Mouse (Mus musculus) myocyte (in vitro differentiated cells): Measurements from ENCODE around the gene Tm9sf4. TPM values are rescaled to one million over a fixed set of nuclear protein-coding genes. Genes with fewer than 3 reads are reported as not detected.

Experiments
- H3K27me3 ChIP-seq: one replicate; pipeline ENCODE4 v1.6.1; 2011; ENCODE audit not compliant: control insufficient read depth, insufficient read depth, insufficient read length
- H3K36me3 ChIP-seq: one replicate; pipeline ENCODE4 v1.6.1; 2011; ENCODE audit not compliant: control insufficient read depth, insufficient read depth
- H3K4me2 ChIP-seq: one replicate; pipeline ENCODE4 v1.6.1; 2011; ENCODE audit warnings: low read depth, control low read depth
- H3K4me3 ChIP-seq: one replicate; pipeline ENCODE4 v1.5.1; 2011; ENCODE audit warnings: mild to moderate bottlenecking, control low read depth, moderate library complexity
- H3K79me2 ChIP-seq: one replicate; pipeline ENCODE4 v1.6.1; 2011; ENCODE audit not compliant: control insufficient read depth, insufficient read depth
- H3ac ChIP-seq: one replicate; pipeline ENCODE4 v1.6.1; 2011; ENCODE audit not compliant: control insufficient read depth, insufficient read length
- CEBPB ChIP-seq: IDR thresholded peaks from 2 replicates; pipeline ENCODE4 v1.6.1; 2011; ENCODE audit warnings: mild to moderate bottlenecking, moderate library complexity; ENCODE audit not compliant: poor library complexity, insufficient read depth, severe bottlenecking
- E2F4 ChIP-seq: IDR thresholded peaks from one replicate; pipeline ENCODE4 v1.6.1; 2011; ENCODE audit warnings: mild to moderate bottlenecking, control low read depth, moderate library complexity; ENCODE audit not compliant: insufficient read depth
- MAX ChIP-seq: IDR thresholded peaks from one replicate; pipeline ENCODE4 v1.6.1; 2011; ENCODE audit warnings: low read depth, mild to moderate bottlenecking, control low read depth
- MYOD1 ChIP-seq, 3 experiments: IDR thresholded peaks; one replicate each; pipeline ENCODE4 v1.6.1; 2011; ENCODE audit warnings: control low read depth in 2 of 3, low read depth in 2 of 3, mild to moderate bottlenecking in 2 of 3, moderate library complexity in 1 of 3; ENCODE audit not compliant: insufficient read length in 2 of 3, control insufficient read depth in 1 of 3
- MYOG ChIP-seq, 3 experiments: IDR thresholded peaks; one replicate each; pipeline ENCODE4 v1.6.1; 2011; ENCODE audit warnings: control low read depth in 2 of 3, low read depth in 2 of 3, mild to moderate bottlenecking in 2 of 3; ENCODE audit not compliant: insufficient read length in 2 of 3, control insufficient read depth in 1 of 3, insufficient read depth in 1 of 3
- POLR2A ChIP-seq: IDR thresholded peaks from one replicate; pipeline ENCODE4 v1.6.1; 2011; ENCODE audit warnings: low read depth, mild to moderate bottlenecking, control low read depth, moderate library complexity; ENCODE audit not compliant: insufficient read length
- POLR2AphosphoS2 ChIP-seq: IDR thresholded peaks from one replicate; pipeline ENCODE4 v1.6.1; 2011; ENCODE audit warnings: low read depth, control low read depth; ENCODE audit not compliant: insufficient read length
- REST ChIP-seq: IDR thresholded peaks from one replicate; pipeline ENCODE4 v1.6.1; 2011; ENCODE audit warnings: mild to moderate bottlenecking, control low read depth, moderate library complexity; ENCODE audit not compliant: insufficient read depth, insufficient read length
- SRF ChIP-seq: IDR thresholded peaks from one replicate; pipeline ENCODE4 v1.6.1; 2011; ENCODE audit warnings: low read depth; ENCODE audit not compliant: control insufficient read depth, insufficient read length
- TCF12 ChIP-seq: IDR thresholded peaks from one replicate; pipeline ENCODE4 v1.6.1; 2011; ENCODE audit warnings: mild to moderate bottlenecking, control low read depth; ENCODE audit not compliant: poor library complexity, insufficient read depth, severe bottlenecking
- TCF3 ChIP-seq: IDR thresholded peaks from one replicate; pipeline ENCODE4 v1.6.1; 2011; ENCODE audit warnings: low read depth, control low read depth; ENCODE audit not compliant: insufficient read length
- USF1 ChIP-seq: IDR thresholded peaks from one replicate; pipeline ENCODE4 v1.6.1; 2011; ENCODE audit warnings: low read depth, mild to moderate bottlenecking, control low read depth, moderate library complexity
- polyA plus RNA-seq: library from polyadenylated mRNA; unstranded; fragments of >200 nt; fragmentation: generic; extraction: Trizol; gene quantifications from one replicate; pipeline ENCODE4 v1.2.1, GENCODE M21; 2012; ENCODE audit warnings: missing spikeins

Tm9sf4 gene
- polyA plus RNA-seq, 1 experiment: 55.4 TPM

GRCm38 (mm10) chr2:153121821-153122615 is 39.1 kb upstream of the Tm9sf4 start:
- H3K79me2 ChIP-seq: no peaks in the 10 kb centered on the region
- no peak overlapping the region for H3K4me3 ChIP-seq
- no peak for TF ChIP-seq CEBPB
- no peak for TF ChIP-seq REST
- no peak for TF ChIP-seq SRF
- TF ChIP-seq POLR2A: no peak
- TF ChIP-seq MYOD1 (IDR thresholded peaks at IDR 0.05; ENCODE audit: control insufficient read depth in 1 of 3, insufficient read length in 2 of 3, low read depth in 2 of 3): no peak
- TF ChIP-seq TCF3: no peak
- no peak for TF ChIP-seq E2F4
- no peak overlapping the region for H3ac ChIP-seq
- H3K36me3 ChIP-seq: no peaks in the 10 kb centered on the region
- H3K27me3 ChIP-seq: no peaks in the 10 kb centered on the region
- H3K4me2 ChIP-seq: peak overlapping the region; percentile 1

GRCm38 (mm10) chr2:153122701-153123100 is 38.4 kb upstream of the Tm9sf4 start:
- no peak overlapping the region for H3ac ChIP-seq

GRCm38 (mm10) chr2:153125875-153126274 is 35.2 kb upstream of the Tm9sf4 start:
- no peak overlapping the region for H3ac ChIP-seq
- peak in 1 of 3 experiments; percentile 28 for TF ChIP-seq MYOD1 (IDR thresholded peaks at IDR 0.05; ENCODE audit: control insufficient read depth in 1 of 3, insufficient read length in 2 of 3, low read depth in 2 of 3)
- TF ChIP-seq REST: no peak
- peaks cover 1% of the 10 kb centered on the region for H3K27me3 ChIP-seq
- no peaks in the 10 kb centered on the region for H3K36me3 ChIP-seq
- H3K4me2 ChIP-seq: no peak overlapping the region
- H3K79me2 ChIP-seq: no peaks in the 10 kb centered on the region
- no peak overlapping the region for H3K4me3 ChIP-seq

More at GRCm38 (mm10) chr2:153122701-153123100, 38.4 kb upstream of the Tm9sf4 start:
- H3K4me3 ChIP-seq: no peak overlapping the region
- H3K27me3 ChIP-seq: no peaks in the 10 kb centered on the region
- no peak for TF ChIP-seq POLR2AphosphoS2
- TF ChIP-seq MAX: no peak
- no peak for TF ChIP-seq REST
- TF ChIP-seq TCF12: no peak
- TF ChIP-seq MYOG (IDR thresholded peaks at IDR 0.05; ENCODE audit: control insufficient read depth in 1 of 3, insufficient read depth in 1 of 3, insufficient read length in 2 of 3, low read depth in 2 of 3): no peak
- no peak for TF ChIP-seq TCF3
- no peak for TF ChIP-seq USF1
- H3K36me3 ChIP-seq: no peaks in the 10 kb centered on the region
- no peak overlapping the region for H3K4me2 ChIP-seq
- H3K79me2 ChIP-seq: no peaks in the 10 kb centered on the region

- H3K36me3 ChIP-seq: no peaks in the 10 kb centered on the region
- H3ac ChIP-seq: no peak overlapping the region
- H3K79me2 ChIP-seq: no peaks in the 10 kb centered on the region
- no peak overlapping the region for H3K4me2 ChIP-seq
- TF ChIP-seq E2F4 (no peak), MYOD1 (IDR thresholded peaks at IDR 0.05; ENCODE audit: control insufficient read depth in 1 of 3, insufficient read length in 2 of 3, low read depth in 2 of 3) (no peak), USF1 (no peak), POLR2A (no peak), REST (no peak), MYOG (IDR thresholded peaks at IDR 0.05; ENCODE audit: control insufficient read depth in 1 of 3, insufficient read depth in 1 of 3, insufficient read length in 2 of 3, low read depth in 2 of 3) (no peak), TCF3 (no peak), TCF12 (no peak), POLR2AphosphoS2 (no peak), SRF (no peak), MAX (no peak), CEBPB (no peak)
- peaks cover 10% of the 10 kb centered on the region for H3K27me3 ChIP-seq
- H3K4me3 ChIP-seq: no peak overlapping the region
Observed at GRCm38 (mm10) chr2:153131019-153131418, 30.1 kb upstream of the Tm9sf4 start.

- Histone ChIP-seq H3ac (no peak overlapping the region), H3K4me2 (no peak overlapping the region), H3K36me3 (no peaks in the 10 kb centered on the region), H3K27me3 (peaks cover 16% of the 10 kb centered on the region), H3K4me3 (no peak overlapping the region), H3K79me2 (no peaks in the 10 kb centered on the region)
- no peak for TF ChIP-seq POLR2AphosphoS2
- no peak for TF ChIP-seq USF1
- no peak for TF ChIP-seq MYOG (IDR thresholded peaks at IDR 0.05; ENCODE audit: control insufficient read depth in 1 of 3, insufficient read depth in 1 of 3, insufficient read length in 2 of 3, low read depth in 2 of 3)
- TF ChIP-seq MYOD1 (IDR thresholded peaks at IDR 0.05; ENCODE audit: control insufficient read depth in 1 of 3, insufficient read length in 2 of 3, low read depth in 2 of 3): no peak
- no peak for TF ChIP-seq REST
- no peak for TF ChIP-seq E2F4
- no peak for TF ChIP-seq TCF3
- TF ChIP-seq SRF: no peak
- no peak for TF ChIP-seq MAX
- no peak for TF ChIP-seq TCF12
- TF ChIP-seq CEBPB: no peak
- no peak for TF ChIP-seq POLR2A
Observed at GRCm38 (mm10) chr2:153134237-153134636, 26.9 kb upstream of the Tm9sf4 start.
